Mouse (Mus musculus) forebrain, embryonic 14.5 days (tissue): Measurements from ENCODE around the gene Spcs1. TPM values are rescaled to one million over a fixed set of nuclear protein-coding genes. Genes with fewer than 3 reads are reported as not detected.

Source experiments
- ATAC-seq: fragments of 200-750 bp; cut with Nextera tagmentation; 2 replicates; pipeline ENCODE4 v1.8.0; 2017; ENCODE audit warnings: mild to moderate bottlenecking, moderate library complexity
- DNase-seq: peaks from one replicate; pipeline ENCODE4 v3.0.0-alpha.2; 2015; ENCODE audit warnings: low spot score
- H3K27ac ChIP-seq: fragments of 300-500 bp; sonication (generic); 2 replicates; pipeline ENCODE4 v1.5.1; 2014; ENCODE audit warnings: low read depth, mild to moderate bottlenecking, control low read depth, low read length, moderate library complexity
- H3K27me3 ChIP-seq: fragments of 300-500 bp; sonication (generic); replicated peaks from 2 replicates; pipeline ENCODE4 v1.6.1; 2014; ENCODE audit warnings: low read length, control low read depth, mixed read lengths; ENCODE audit not compliant: control insufficient read depth, insufficient read depth
- H3K36me3 ChIP-seq: fragments of 300-500 bp; sonication (generic); 2 replicates; pipeline ENCODE4 v1.6.1; 2014; ENCODE audit warnings: low read length, control low read depth; ENCODE audit not compliant: control insufficient read depth, insufficient read depth
- H3K4me1 ChIP-seq: fragments of 300-500 bp; sonication (generic); 2 replicates; pipeline ENCODE4 v1.6.1; 2014; ENCODE audit warnings: antibody characterized with exemption, low read length, control low read depth; ENCODE audit not compliant: control insufficient read depth, insufficient read depth
- H3K4me2 ChIP-seq: fragments of 300-500 bp; sonication (generic); 2 replicates; pipeline ENCODE4 v1.6.1; 2014; ENCODE audit warnings: mild to moderate bottlenecking, control low read depth, low read length
- H3K4me3 ChIP-seq: fragments of 300-500 bp; sonication (generic); 2 replicates; pipeline ENCODE4 v1.5.1; 2014; ENCODE audit warnings: low read depth, low read length, control low read depth
- H3K9ac ChIP-seq: fragments of 300-500 bp; sonication (generic); 2 replicates; pipeline ENCODE4 v1.6.1; 2014; ENCODE audit warnings: mild to moderate bottlenecking, low read length, control low read depth, moderate library complexity
- H3K9me3 ChIP-seq: fragments of 300-500 bp; sonication (generic); replicated peaks from 2 replicates; pipeline ENCODE4 v1.6.1; 2016; ENCODE audit warnings: low read length, control low read depth, mixed read lengths; ENCODE audit not compliant: control insufficient read depth
- WGBS: fragments of 180-500 bp; shearing (Covaris S2); extraction: QIAGEN DNeasy Blood & Tissue Kit; methylation state at CpG from one replicate; pipeline ENCODE4 v1.1.7; 2014; 5-methylcytosine and 5-hydroxymethylcytosine counted together
- polyA plus RNA-seq: library from polyadenylated mRNA; unstranded; fragments of >200 nt; fragmentation: Nextera tagmentation; extraction: Ambion mirVana; gene quantifications from 2 replicates; pipeline ENCODE4 v1.2.1, GENCODE M21; 2014

The Spcs1 gene
- polyA plus RNA-seq = 315 and 338 TPM in 2 replicates

- ATAC-seq = peak; percentile 95
- H3K9me3 ChIP-seq = no peaks in the 10 kb centered on the region
- under 1% methylated on average over 81 of the region's 84 CpGs for WGBS
These were observed at the start of gene Spcs1, which contains the start of gene Glt8d1 for GRCm38 (mm10) chr14:31001307-31002205. Spcs1 (minus strand) TSS chr14:31001672. Glt8d1 (plus strand) TSS chr14:31001400.

DNA sequence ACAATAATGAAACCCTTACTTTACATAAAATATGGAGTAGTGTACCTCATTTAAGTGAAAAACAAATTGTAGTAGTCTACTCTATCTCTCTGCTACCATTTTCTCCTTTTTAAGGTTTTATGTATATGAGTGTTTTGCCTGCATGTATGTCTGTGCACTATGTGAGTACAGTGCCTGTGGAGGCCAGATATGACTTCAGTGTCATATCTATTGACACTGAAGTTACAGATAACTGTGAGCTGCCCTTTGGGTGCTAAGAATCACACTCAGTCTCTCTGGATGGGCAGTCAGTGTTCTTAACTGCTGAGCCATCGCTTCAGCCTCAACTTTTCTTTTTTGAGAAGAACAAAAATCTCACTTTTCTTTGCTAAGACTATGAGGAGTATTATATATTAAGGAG lies 44.3 kb upstream of the Spcs1 start:
- ATAC-seq (no peak), DNase-seq (no peak)
- Histone ChIP-seq H3K4me2 (no peak overlapping the region), H3K9ac (no peak overlapping the region), H3K27me3 (no peaks in the 10 kb centered on the region), H3K9me3 (no peaks in the 10 kb centered on the region), H3K27ac (no peak overlapping the region), H3K4me3 (no peak overlapping the region), H3K4me1 (no peaks in the 10 kb centered on the region), H3K36me3 (peaks cover 71% of the 10 kb centered on the region)
- WGBS = 94% methylated on average over 1 of the region's 1 CpGs

More at GRCm38 (mm10) chr14:31001307-31002205, at the start of gene Spcs1, which contains the start of gene Glt8d1:
- Histone ChIP-seq H3K36me3 (peaks cover 11% of the 10 kb centered on the region; the same call in 1 of the 2 replicates), H3K9ac (peak within 1 kb of the TSS; percentile 92), H3K27me3 (no peaks in the 10 kb centered on the region), H3K4me1 (peaks cover 11% of the 10 kb centered on the region), H3K4me2 (peak within 1 kb of the TSS; percentile 56), H3K4me3 (peak within 1 kb of the TSS; percentile 92), H3K27ac (peak within 1 kb of the TSS; percentile 89)
- peak; percentile 82 for DNase-seq

DNA sequence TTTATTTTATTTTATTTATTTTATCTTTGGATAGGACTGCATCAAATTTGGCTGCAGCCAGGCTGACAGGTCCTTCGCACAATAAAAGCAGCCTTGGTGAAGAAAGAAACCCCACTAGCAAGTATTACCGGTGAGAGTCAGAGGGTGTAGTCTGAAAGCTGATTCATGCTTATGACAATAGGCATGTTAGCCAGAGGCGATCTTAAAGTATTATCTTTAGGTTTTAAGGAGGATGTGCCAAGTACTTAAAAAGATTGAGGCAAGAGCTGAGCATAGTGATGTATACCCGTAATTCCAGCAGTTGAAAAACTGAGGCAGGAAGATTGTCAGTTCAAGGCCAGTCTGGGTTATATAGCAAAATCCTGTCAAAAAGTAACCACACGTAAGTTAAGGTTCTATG lies 43.8 kb upstream of the Spcs1 start:
- H3K9ac ChIP-seq = no peak overlapping the region
- H3K4me3 ChIP-seq = no peak overlapping the region
- 94% methylated on average over 5 of the region's 5 CpGs for WGBS
- H3K36me3 ChIP-seq = peaks cover 69% of the 10 kb centered on the region
- no peak for ATAC-seq
- H3K27me3 ChIP-seq = no peaks in the 10 kb centered on the region
- H3K4me2 ChIP-seq = no peak overlapping the region
- H3K27ac ChIP-seq = no peak overlapping the region
- no peaks in the 10 kb centered on the region for H3K9me3 ChIP-seq
- DNase-seq = no peak
- no peaks in the 10 kb centered on the region for H3K4me1 ChIP-seq

GRCm38 (mm10) chr14:31025785-31026184 lies 24.3 kb upstream of the Spcs1 start:
- ATAC-seq (no peak), DNase-seq (peak; percentile 10)
- H3K36me3 ChIP-seq = peaks cover 78% of the 10 kb centered on the region
- H3K4me1 ChIP-seq = no peaks in the 10 kb centered on the region
- H3K27me3 ChIP-seq = no peaks in the 10 kb centered on the region
- WGBS = 78% methylated on average over 3 of the region's 3 CpGs
- H3K27ac ChIP-seq = no peak overlapping the region
- H3K4me3 ChIP-seq = no peak overlapping the region
- no peak overlapping the region for H3K9ac ChIP-seq
- no peaks in the 10 kb centered on the region for H3K9me3 ChIP-seq
- no peak overlapping the region for H3K4me2 ChIP-seq

- no peaks in the 10 kb centered on the region for H3K9me3 ChIP-seq
- H3K9ac ChIP-seq = no peak overlapping the region
- no peak overlapping the region for H3K4me2 ChIP-seq
- H3K27ac ChIP-seq = no peak overlapping the region
- H3K27me3 ChIP-seq = no peaks in the 10 kb centered on the region
- no peak overlapping the region for H3K4me3 ChIP-seq
- no peak for ATAC-seq
- H3K4me1 ChIP-seq = peaks cover 15% of the 10 kb centered on the region
- peaks cover 53% of the 10 kb centered on the region for H3K36me3 ChIP-seq
- 50% methylated on average over 1 of the region's 1 CpGs for WGBS
- no peak for DNase-seq
These were observed 21.1 kb upstream of the Spcs1 start for GRCm38 (mm10) chr14:31022579-31022978.

DNA sequence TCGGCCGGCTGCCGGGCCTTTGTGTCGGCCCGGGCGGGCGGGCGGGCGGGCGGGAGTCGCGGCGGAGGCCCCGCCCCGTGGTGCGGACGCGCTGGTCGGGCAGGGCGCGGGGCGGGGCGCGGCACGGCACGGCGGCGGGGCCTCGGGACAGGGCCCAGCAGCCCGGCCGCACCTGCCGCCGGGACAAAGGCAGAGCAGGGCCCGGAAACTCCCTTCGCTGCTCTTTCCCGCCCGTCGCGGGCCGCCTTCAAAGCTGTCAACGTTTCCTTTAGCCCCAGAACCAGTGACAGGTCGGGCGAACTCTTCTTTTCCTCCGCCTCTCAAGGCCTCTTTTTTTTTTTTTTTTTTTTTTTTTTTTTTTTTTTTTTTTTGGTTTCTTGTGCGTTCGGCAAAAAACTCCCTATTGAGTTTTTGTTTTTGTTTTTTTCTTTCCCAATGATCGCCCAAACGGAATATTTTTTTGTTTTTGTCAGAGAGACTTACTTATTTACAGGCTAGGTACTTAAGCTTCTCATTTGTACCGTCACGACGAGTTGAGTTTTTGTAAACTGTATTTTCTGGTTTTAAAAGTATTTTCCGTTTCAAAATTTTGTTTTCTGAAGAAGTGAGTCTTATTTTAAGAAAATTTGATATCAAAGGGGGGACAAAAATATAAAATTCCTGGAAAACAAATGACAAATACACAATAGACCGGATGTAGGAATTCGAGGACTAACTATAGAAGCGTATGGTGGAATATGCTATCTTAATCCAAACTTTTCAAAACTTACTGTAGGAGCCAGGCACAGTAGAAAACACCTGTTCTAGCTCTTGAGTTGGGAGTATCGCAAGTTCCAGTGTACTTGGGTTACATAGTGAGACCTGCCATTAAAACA lies 18.1 kb upstream of the Spcs1 start:
- H3K27ac ChIP-seq = peak overlapping the region; percentile 99
- peaks cover 20% of the 10 kb centered on the region for H3K4me1 ChIP-seq
- H3K36me3 ChIP-seq = peaks cover 55% of the 10 kb centered on the region
- H3K4me2 ChIP-seq = peak overlapping the region; percentile 66
- H3K9ac ChIP-seq = peak overlapping the region; percentile 90
- no peaks in the 10 kb centered on the region for H3K27me3 ChIP-seq
- H3K4me3 ChIP-seq = peak overlapping the region; percentile 73
- ATAC-seq (peak; percentile 94), DNase-seq (peak; percentile 82)
- WGBS = 7% methylated on average over 27 of the region's 56 CpGs
- H3K9me3 ChIP-seq = no peaks in the 10 kb centered on the region

- Histone ChIP-seq H3K36me3 (peaks cover 55% of the 10 kb centered on the region), H3K9ac (peak within 1 kb of the TSS; percentile 90), H3K4me3 (peak within 1 kb of the TSS; percentile 73), H3K4me1 (peaks cover 20% of the 10 kb centered on the region), H3K9me3 (no peaks in the 10 kb centered on the region), H3K4me2 (peak within 1 kb of the TSS; percentile 82), H3K27ac (peak within 1 kb of the TSS; percentile 99), H3K27me3 (no peaks in the 10 kb centered on the region)
- 0% methylated on average over 40 of the region's 53 CpGs for WGBS
- ATAC-seq (peak; percentile 95), DNase-seq (peak; percentile 97)
These were observed 17.4 kb upstream of the Spcs1 start, which contains the start of the genes Pbrm1 and Gnl3 for GRCm38 (mm10) chr14:31018860-31019291. Pbrm1 (plus strand) TSS chr14:31019138. Gnl3 (minus strand) TSS chr14:31019152.

- Histone ChIP-seq H3K4me2 (peak overlapping the region; percentile 82), H3K4me1 (peaks cover 20% of the 10 kb centered on the region), H3K27me3 (no peaks in the 10 kb centered on the region), H3K9me3 (no peaks in the 10 kb centered on the region), H3K36me3 (peaks cover 58% of the 10 kb centered on the region), H3K4me3 (peak overlapping the region; percentile 73), H3K9ac (peak overlapping the region; percentile 90), H3K27ac (no peak overlapping the region)
- 0% methylated on average over 2 of the region's 2 CpGs for WGBS
- DNase-seq (peak; percentile 11), ATAC-seq (no peak; the same call in 1 of the 2 replicates)
These were observed 16.4 kb upstream of the Spcs1 start for GRCm38 (mm10) chr14:31017854-31018253.
